Mouse (Mus musculus) midbrain, embryonic 10.5 days (tissue): ENCODE data around the gene Cdh4. TPM values are rescaled to one million over a fixed set of nuclear protein-coding genes. Genes with fewer than 3 reads are reported as not detected.
A peak's percentile ranks its signal among the peaks of the same experiment; 100 is the strongest.

ENCODE experiments used
- DNase-seq: peaks from one replicate; pipeline ENCODE4 v3.0.0-alpha.2; 2017; ENCODE audit warnings: low spot score
- H3K27ac ChIP-seq: fragments of 300-500 bp; sonication (generic); replicated peaks from 2 replicates; pipeline ENCODE4 v1.5.1; 2016; ENCODE audit warnings: mild to moderate bottlenecking
- H3K27me3 ChIP-seq: fragments of 300-500 bp; sonication (generic); 2 replicates; pipeline ENCODE4 v1.6.1; 2016; ENCODE audit warnings: low read depth, mild to moderate bottlenecking; ENCODE audit not compliant: poor library complexity, severe bottlenecking
- H3K36me3 ChIP-seq: fragments of 300-500 bp; sonication (generic); 2 replicates; pipeline ENCODE4 v1.6.1; 2016; ENCODE audit warnings: mild to moderate bottlenecking, moderate library complexity
- H3K4me1 ChIP-seq: fragments of 300-500 bp; sonication (generic); 2 replicates; pipeline ENCODE4 v1.6.1; 2016
- H3K4me3 ChIP-seq: fragments of 300-500 bp; sonication (generic); 2 replicates; pipeline ENCODE4 v1.5.1; 2016; ENCODE audit warnings: mild to moderate bottlenecking, moderate library complexity
- H3K9me3 ChIP-seq: fragments of 300-500 bp; sonication (generic); replicated peaks from 2 replicates; pipeline ENCODE4 v1.6.1; 2016; ENCODE audit warnings: mild to moderate bottlenecking
- WGBS: fragments of 180-500 bp; shearing (Covaris S2); methylation state at CpG from one replicate; pipeline ENCODE4 v1.1.7; 2016; 5-methylcytosine and 5-hydroxymethylcytosine counted together
- polyA plus RNA-seq: library from polyadenylated mRNA; unstranded; fragments of >200 nt; fragmentation: Nextera tagmentation; extraction: Ambion mirVana; gene quantifications from 2 replicates; pipeline ENCODE4 v1.2.1, GENCODE M21; 2016

Gene Cdh4
- polyA plus RNA-seq, 1 experiment from 2014 or later, result 8.3 TPM

DNA sequence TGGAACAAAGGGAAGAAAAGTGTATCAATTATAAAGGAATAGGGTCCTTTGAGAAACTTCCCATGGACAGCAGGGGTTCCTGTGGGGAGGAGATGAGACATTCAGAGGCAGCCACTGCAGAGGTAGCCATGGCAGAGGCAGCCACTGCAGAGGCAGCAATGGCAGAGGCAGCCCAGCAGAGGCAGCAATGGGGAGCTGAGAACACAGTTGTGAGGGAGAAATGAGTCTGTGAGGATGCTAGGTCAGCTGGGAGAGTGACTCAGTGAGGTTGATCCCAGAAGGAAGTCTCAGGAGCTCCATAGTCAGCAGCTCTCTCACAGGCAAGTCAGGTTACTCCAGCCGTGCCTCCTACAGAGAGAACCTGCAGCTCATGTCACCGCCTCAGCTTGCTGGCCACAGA, 266.9 kb downstream of the Cdh4 start:
- H3K36me3 ChIP-seq, result no peaks in the 10 kb centered on the region
- no peaks in the 10 kb centered on the region for H3K9me3 ChIP-seq
- H3K27me3 ChIP-seq, result no peaks in the 10 kb centered on the region
- WGBS, result 81% methylated on average over 2 of the region's 2 CpGs
- H3K27ac ChIP-seq, result no peak overlapping the region; the same call in 1 of the 2 replicates
- no peak for DNase-seq
- 0 out of 2 replicates have a peak, but pooled peaks cover 13% of the 10 kb centered on the region for H3K4me1 ChIP-seq
- no peak overlapping the region for H3K4me3 ChIP-seq

DNA sequence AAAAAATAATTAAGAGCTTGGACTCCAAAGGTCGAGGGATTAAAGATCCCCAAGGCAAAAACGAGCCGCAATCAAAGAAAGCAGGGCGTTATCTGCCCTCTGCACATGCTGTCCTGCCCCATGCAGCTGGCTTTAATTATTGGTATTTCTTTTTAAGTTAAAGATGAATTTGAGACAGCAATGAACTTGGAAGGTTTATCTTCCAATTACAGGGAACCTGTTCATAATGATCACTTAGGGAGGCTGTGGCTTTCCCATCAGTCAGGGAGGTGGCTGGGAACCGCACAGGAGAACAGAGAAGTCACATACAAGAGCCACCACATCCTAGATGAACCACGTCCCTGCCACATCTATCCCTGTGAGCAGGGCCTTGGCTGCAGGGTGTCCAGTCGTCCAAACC, 270.5 kb downstream of the Cdh4 start:
- Histone ChIP-seq H3K36me3 (no peaks in the 10 kb centered on the region), H3K27me3 (no peaks in the 10 kb centered on the region), H3K4me3 (no peak overlapping the region), H3K9me3 (0 out of 2 replicates have a peak, but pooled peaks cover 6% of the 10 kb centered on the region), H3K27ac (no peak overlapping the region), H3K4me1 (0 out of 2 replicates have a peak, but pooled peaks cover 13% of the 10 kb centered on the region)
- WGBS, result 82% methylated on average over 7 of the region's 7 CpGs
- DNase-seq, result no peak

DNA sequence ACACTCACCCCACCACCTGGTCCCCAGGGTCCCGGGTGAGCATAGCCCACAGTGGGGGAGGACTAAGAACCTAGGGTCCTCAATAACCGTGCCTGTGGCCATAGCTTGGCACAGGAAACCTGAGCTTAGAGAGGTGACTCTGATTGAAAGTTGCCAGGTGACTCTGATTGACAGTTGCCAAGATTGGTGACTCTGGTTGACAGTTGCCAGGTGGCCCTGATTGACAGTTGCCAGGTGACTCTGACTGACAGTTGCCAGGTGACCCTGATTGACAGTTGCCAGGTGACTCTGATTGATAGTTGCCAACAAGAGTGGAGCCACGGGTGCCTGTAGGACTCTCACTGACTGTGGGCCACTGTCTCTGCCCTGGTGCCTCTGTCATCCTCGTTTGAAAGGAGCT, 271.1 kb downstream of the Cdh4 start:
- no peaks in the 10 kb centered on the region for H3K27me3 ChIP-seq
- H3K36me3 ChIP-seq, result no peaks in the 10 kb centered on the region
- 87% methylated on average over 4 of the region's 4 CpGs for WGBS
- no peak overlapping the region for H3K4me3 ChIP-seq
- H3K4me1 ChIP-seq, result 0 out of 2 replicates have a peak, but pooled peaks cover 13% of the 10 kb centered on the region
- H3K27ac ChIP-seq, result no peak overlapping the region
- H3K9me3 ChIP-seq, result 0 out of 2 replicates have a peak, but pooled peaks cover 6% of the 10 kb centered on the region
- DNase-seq, result no peak

DNA sequence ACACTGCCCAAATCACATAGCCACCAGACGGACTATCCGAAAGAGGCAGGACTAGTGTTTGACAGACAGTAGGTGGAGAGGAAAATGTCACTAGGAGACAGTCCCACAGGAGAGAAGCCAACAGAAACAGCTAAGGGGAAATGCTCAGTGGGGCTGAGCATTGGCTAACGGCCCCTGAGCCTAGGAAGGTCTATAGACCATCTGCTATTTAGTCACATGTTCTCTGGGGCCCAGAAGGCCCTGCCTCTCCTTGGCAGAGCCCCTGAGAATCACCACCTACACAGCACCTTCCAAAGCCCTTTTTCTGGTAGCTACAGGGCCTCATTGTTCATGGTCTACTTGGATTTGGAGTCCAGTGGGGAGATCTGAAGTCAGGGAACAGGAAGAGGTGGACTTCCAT, 271.9 kb downstream of the Cdh4 start:
- 90% methylated on average over 3 of the region's 3 CpGs for WGBS
- no peak overlapping the region for H3K4me3 ChIP-seq

DNA sequence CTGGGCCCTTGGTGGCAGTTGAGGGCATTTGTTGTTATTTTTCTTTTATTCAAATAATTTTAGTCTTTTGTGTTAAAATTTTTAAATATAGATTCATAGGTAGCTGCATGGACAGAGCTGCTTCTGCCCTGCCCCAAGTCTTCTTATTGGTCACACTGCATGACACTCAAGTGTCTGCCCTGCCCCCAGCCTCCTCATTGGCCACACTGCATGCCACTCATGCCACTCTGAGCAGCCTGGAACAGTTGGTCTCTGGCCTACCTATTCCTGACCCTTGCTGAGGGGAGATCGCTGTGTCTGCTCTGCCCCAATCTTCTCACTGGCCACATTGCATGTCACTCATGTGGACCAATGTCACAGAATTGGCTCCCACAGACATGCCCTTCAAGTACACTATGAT, 273.1 kb downstream of the Cdh4 start:
- Histone ChIP-seq H3K36me3 (no peaks in the 10 kb centered on the region), H3K4me3 (no peak overlapping the region), H3K9me3 (0 out of 2 replicates have a peak, but pooled peaks cover 6% of the 10 kb centered on the region), H3K4me1 (peaks cover 18% of the 10 kb centered on the region), H3K27me3 (no peaks in the 10 kb centered on the region), H3K27ac (no peak overlapping the region)
- WGBS, result 93% methylated on average over 1 of the region's 1 CpGs
- DNase-seq, result no peak

More for the DNA sequence above, 271.9 kb downstream of the Cdh4 start:
- Histone ChIP-seq H3K27ac (no peak overlapping the region), H3K36me3 (no peaks in the 10 kb centered on the region), H3K9me3 (0 out of 2 replicates have a peak, but pooled peaks cover 6% of the 10 kb centered on the region), H3K4me1 (0 out of 2 replicates have a peak, but pooled peaks cover 13% of the 10 kb centered on the region), H3K27me3 (no peaks in the 10 kb centered on the region)
- no peak for DNase-seq

DNA sequence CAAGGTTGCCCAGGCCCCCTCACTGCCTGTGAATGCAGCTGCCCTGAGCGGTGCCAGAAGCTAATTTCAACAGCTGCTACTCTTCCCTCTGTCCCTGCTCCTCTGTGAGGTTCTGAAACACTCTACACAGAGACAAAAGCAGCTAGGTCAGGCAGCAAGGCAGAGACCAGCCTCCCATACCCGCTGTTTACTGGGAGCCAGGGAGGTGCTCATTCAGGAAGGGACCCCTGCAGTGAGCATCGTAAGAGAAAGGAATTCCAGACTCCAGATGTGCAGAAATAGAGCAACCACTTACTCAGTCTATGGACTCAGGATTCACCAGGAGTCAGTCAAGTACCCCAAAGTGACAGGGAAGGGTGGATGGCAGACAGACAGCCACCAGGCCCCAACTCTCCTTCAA, 278.1 kb downstream of the Cdh4 start:
- peaks cover 14% of the 10 kb centered on the region for H3K4me1 ChIP-seq
- H3K36me3 ChIP-seq, result no peaks in the 10 kb centered on the region
- 20% methylated on average over 3 of the region's 3 CpGs for WGBS
- H3K4me3 ChIP-seq, result no peak overlapping the region
- 0 out of 2 replicates have a peak, but pooled peaks cover under 1% of the 10 kb centered on the region for H3K9me3 ChIP-seq
- no peaks in the 10 kb centered on the region; the same call in 1 of the 2 replicates for H3K27me3 ChIP-seq
- H3K27ac ChIP-seq, result 0 out of 2 replicates have a peak overlapping the region, but pooled peaks have one; percentile 43
- no peak for DNase-seq

DNA sequence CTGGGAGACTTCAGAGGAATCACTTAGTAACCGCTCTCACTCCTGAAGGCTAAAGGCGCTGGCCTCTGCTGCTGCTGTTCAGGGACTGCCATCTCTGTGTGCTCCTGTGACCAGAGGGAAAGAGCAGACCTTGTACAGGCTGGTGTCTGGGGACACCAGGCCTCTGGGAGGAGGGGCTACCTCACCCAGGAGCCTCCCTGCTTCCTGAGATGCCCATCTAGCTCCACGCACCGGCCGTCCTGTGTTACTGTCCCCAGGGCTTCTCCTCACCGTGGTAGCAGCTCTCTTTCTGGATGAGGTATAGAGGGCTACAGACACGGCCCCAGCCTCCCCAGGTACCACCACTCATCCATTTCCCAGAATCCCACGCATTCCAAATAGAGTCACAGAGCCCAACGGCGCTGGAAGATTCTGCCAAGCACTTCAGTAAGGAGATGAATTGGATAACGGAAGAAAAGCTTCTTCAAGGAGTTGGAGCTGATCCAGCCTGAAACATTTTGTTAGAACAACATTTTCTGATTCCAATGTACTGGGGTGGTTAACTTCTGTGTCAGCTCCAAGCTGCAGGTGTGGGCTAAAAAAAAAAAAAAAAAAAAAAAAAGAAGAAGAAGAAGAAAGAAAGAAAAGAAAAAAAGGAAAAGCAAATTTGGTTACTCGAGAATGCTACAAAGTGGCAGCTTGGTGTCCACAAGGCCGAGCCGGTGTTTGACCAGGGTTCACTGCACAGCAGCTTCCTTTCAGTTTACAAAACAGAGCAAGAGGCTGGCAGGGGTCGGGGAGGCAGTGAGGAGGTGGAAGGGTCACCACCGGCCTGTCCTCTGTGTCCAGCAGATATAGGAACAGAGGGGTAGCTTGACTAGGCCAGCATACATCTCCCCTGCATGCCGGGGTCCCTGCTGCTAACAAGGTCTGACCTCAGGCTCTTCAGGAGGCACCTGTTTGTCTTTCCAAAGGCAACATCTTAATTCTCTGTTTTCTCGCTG, 279.6 kb downstream of the Cdh4 start:
- Histone ChIP-seq H3K9me3 (no peaks in the 10 kb centered on the region), H3K4me1 (peaks cover 19% of the 10 kb centered on the region), H3K27ac (peak overlapping the region; percentile 46; the same call in 1 of the 2 replicates), H3K4me3 (no peak overlapping the region), H3K36me3 (no peaks in the 10 kb centered on the region), H3K27me3 (no peaks in the 10 kb centered on the region; the same call in 1 of the 2 replicates)
- WGBS, result 57% methylated on average over 18 of the region's 18 CpGs
- DNase-seq, result no peak

DNA sequence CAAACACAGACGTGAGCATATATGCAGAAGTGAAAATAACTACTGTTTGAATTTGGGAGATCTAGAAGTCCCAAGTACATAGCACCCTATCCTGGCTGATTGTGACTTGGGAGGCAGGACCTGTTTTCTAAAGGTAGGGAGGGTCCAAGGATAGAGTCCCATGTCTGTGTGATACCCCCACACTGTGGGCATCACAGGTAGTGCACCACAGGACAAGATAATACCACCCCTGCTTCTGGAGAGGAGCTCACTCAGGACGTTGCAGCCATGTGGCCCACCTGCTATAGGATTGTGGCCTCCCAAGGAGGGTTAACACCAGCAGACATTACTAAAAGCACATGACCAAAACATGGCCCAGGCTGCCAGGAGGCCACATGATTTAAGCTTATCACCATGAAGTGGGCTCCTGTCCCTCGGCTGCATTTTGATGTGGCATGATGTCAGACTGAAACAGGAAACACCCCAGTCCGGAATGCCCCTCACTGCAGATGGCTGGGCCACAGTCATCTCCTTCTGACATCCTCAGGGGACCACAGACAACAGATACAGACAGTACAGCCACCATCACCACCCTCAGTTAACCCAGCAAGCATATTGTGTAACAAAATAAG, 280.6 kb downstream of the Cdh4 start:
- 82% methylated on average over 4 of the region's 4 CpGs for WGBS
- no peaks in the 10 kb centered on the region for H3K36me3 ChIP-seq
- DNase-seq, result no peak

DNA sequence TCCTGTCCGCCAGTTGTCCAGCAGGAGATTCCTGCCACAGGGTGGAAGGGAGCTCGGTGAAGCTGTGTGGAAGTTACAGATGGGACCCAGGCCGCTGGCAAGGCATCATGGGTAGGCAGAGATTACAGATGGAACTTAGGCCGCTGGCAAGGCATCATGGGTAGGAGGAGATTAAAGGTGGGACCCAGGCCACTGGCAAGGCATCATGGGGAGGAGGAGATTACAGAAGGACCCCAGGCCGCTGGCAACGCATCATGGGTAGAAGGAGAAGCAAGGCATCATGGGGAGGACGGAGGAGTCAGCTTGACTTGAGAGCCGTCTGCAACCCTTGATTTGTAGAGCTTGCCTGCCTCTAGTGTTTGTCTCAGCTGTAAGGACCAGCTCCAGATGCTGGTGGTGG, 281.2 kb downstream of the Cdh4 start:
- Histone ChIP-seq H3K9me3 (no peaks in the 10 kb centered on the region), H3K4me1 (peaks cover 19% of the 10 kb centered on the region), H3K27ac (no peak overlapping the region), H3K4me3 (no peak overlapping the region), H3K36me3 (no peaks in the 10 kb centered on the region), H3K27me3 (no peaks in the 10 kb centered on the region; the same call in 1 of the 2 replicates)
- WGBS, result 93% methylated on average over 8 of the region's 8 CpGs
- DNase-seq, result no peak

More for the DNA sequence above, 280.6 kb downstream of the Cdh4 start:
- H3K9me3 ChIP-seq, result no peaks in the 10 kb centered on the region
- H3K27me3 ChIP-seq, result no peaks in the 10 kb centered on the region; the same call in 1 of the 2 replicates
- H3K4me3 ChIP-seq, result no peak overlapping the region
- no peak overlapping the region for H3K27ac ChIP-seq
- peaks cover 19% of the 10 kb centered on the region for H3K4me1 ChIP-seq

DNA sequence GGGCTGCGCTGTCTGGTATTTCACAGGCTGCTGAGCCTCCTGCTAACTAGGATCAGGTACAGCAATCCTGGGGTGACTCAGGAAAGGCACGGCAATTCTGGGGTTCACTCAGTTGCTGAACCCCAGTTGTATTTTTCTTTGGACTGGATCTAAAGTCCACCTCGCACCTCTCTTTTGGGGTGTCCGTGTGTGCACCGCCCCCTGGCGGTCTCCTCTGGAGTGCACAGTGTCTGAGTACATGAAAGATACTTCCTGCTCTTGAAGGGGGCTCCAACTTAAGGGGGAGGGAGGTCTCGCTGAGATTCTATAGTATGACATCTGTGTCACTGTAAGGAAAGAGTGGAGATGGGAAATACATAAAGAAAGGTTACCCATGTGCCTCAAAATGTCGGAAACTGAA, 286.8 kb downstream of the Cdh4 start:
- Histone ChIP-seq H3K27me3 (no peaks in the 10 kb centered on the region; the same call in 1 of the 2 replicates), H3K4me1 (peaks cover 27% of the 10 kb centered on the region), H3K27ac (no peak overlapping the region), H3K36me3 (no peaks in the 10 kb centered on the region), H3K9me3 (no peaks in the 10 kb centered on the region), H3K4me3 (no peak overlapping the region)
- WGBS, result 49% methylated on average over 8 of the region's 8 CpGs
- DNase-seq, result no peak

DNA sequence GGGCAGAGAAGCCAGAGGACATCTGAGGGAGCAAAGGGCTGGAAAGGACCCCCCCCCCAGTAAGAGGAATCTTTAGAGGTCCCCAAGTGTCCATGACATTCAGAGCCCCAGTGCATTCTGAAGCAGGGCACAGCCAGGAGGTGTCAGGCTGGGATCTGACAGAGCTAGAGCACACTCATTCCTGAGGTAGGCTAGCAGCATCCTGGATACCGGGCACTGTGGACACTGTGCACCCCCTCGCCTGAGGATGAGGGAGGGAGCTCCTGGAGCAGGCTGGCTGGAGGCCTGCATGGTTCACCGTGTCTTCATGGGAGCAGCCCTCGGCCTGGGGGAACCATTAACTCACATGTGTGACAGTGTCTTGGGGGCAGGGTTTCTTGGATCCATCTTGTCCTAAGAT, 287.6 kb downstream of the Cdh4 start:
- 85% methylated on average over 4 of the region's 4 CpGs for WGBS

DNA sequence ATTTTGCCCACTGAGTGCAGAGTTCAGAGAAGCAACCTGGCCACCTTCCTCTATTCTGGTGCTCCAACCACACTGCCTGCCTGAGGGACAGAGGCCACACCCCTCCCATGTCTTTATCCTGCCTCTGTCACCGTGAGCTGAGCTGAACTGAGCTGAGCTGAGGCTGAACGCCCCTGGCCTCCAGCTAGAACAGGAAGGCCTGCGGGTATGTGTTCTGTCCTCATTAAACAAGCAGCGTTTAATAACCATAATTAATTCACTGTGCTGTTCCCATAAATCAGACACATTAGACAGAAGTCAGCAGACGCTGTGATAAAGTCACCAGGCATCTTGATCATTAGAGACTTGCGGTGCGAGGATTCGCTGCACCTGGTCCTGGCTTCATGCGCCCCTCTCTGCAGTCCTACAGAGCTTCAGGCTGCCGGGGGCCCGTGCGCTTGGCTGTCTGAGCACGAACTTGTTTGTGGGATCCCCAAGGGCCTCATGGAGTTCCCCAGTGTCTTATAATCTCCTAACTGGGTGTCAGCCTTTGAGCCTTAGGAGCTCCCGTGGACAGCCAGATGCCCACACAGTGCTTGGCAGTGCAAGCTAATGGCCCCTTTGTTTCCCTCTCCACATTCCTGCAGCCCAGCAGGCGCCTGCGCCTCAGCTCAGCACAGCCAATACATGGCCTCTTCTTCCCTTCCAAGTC, 291.1 kb downstream of the Cdh4 start:
- Histone ChIP-seq H3K4me3 (no peak overlapping the region), H3K9me3 (no peaks in the 10 kb centered on the region), H3K36me3 (no peaks in the 10 kb centered on the region), H3K4me1 (peaks cover 26% of the 10 kb centered on the region), H3K27ac (peak overlapping the region; percentile 55; the same call in 1 of the 2 replicates), H3K27me3 (no peaks in the 10 kb centered on the region)
- no peak for DNase-seq
- WGBS, result 37% methylated on average over 16 of the region's 16 CpGs

More for the DNA sequence above, 287.6 kb downstream of the Cdh4 start:
- Histone ChIP-seq H3K9me3 (no peaks in the 10 kb centered on the region), H3K4me3 (no peak overlapping the region), H3K4me1 (peaks cover 27% of the 10 kb centered on the region), H3K36me3 (no peaks in the 10 kb centered on the region), H3K27ac (no peak overlapping the region), H3K27me3 (no peaks in the 10 kb centered on the region)
- no peak for DNase-seq
